Mouse (Mus musculus) cerebellum, adult 2 months (tissue): Measurements from ENCODE around the gene Fnip1. TPM values are rescaled to one million over a fixed set of nuclear protein-coding genes. Genes with fewer than 3 reads are reported as not detected.
A peak's percentile ranks its signal among the peaks of the same experiment; 100 is the strongest.

Experiments
- DNase-seq, 2 experiments: peaks; one replicate each; pipeline ENCODE4 v3.0.0; 2021
- H3K27ac ChIP-seq: fragments of 200-500 bp; 2 replicates; pipeline ENCODE4 v1.5.1; 2012; ENCODE audit warnings: low read length, control low read depth, inconsistent platforms; ENCODE audit not compliant: insufficient read depth
- H3K27me3 ChIP-seq: fragments of 200-500 bp; 2 replicates; pipeline ENCODE4 v1.6.1; 2012; ENCODE audit warnings: inconsistent platforms, mild to moderate bottlenecking, low read length, moderate library complexity; ENCODE audit not compliant: control insufficient read depth, insufficient read depth
- H3K4me1 ChIP-seq: fragments of 200-500 bp; 2 replicates; pipeline ENCODE4 v1.6.1; 2011; ENCODE audit warnings: low read length; ENCODE audit not compliant: control insufficient read depth, insufficient read depth
- H3K4me3 ChIP-seq: fragments of 200-500 bp; replicated peaks from 2 replicates; pipeline ENCODE3; 2011; ENCODE audit warnings: mild to moderate bottlenecking, low read depth, low read length, control low read depth; ENCODE audit not compliant: insufficient read depth
- CTCF ChIP-seq: fragments of 200-500 bp; IDR thresholded peaks from 2 replicates; pipeline ENCODE4 v1.5.1; 2011; ENCODE audit warnings: low read depth, mild to moderate bottlenecking, control low read depth, low read length, moderate library complexity, borderline replicate concordance; ENCODE audit not compliant: insufficient read depth
- POLR2A ChIP-seq: fragments of 200-500 bp; IDR thresholded peaks from 2 replicates; pipeline ENCODE4 v1.6.1; 2011; ENCODE audit warnings: low read length, control low read depth, borderline replicate concordance; ENCODE audit not compliant: insufficient read depth
- WGBS: fragments of 180-500 bp; shearing (Covaris S2); methylation state at CpG from one replicate; pipeline ENCODE4 v1.1.7; 2018; 5-methylcytosine and 5-hydroxymethylcytosine counted together
- polyA plus RNA-seq: library from polyadenylated mRNA; depleted of rRNA; stranded (reverse); fragments of >200 nt; gene quantifications from 2 replicates; pipeline ENCODE4 v1.2.3, GENCODE M21; 2012; rRNA removed

The Fnip1 gene
- polyA plus RNA-seq, 1 experiment: 14.8 TPM

GRCm38 (mm10) chr11:54539031-54539430 lies 101.0 kb downstream of the Fnip1 start:
- no peak overlapping the region for H3K4me3 ChIP-seq
- no peak overlapping the region for H3K27ac ChIP-seq
- no peak for TF ChIP-seq CTCF
- TF ChIP-seq POLR2A: no peak
- H3K27me3 ChIP-seq: no peaks in the 10 kb centered on the region
- DNase-seq: no peak
- peaks cover 3% of the 10 kb centered on the region; the same call in 1 of the 2 replicates for H3K4me1 ChIP-seq
- 74% methylated on average over 2 of the region's 2 CpGs for WGBS

- 80% methylated on average over 2 of the region's 2 CpGs for WGBS
- Histone ChIP-seq H3K27me3 (no peaks in the 10 kb centered on the region), H3K4me3 (no peak overlapping the region), H3K4me1 (peaks cover 3% of the 10 kb centered on the region; the same call in 1 of the 2 replicates), H3K27ac (no peak overlapping the region)
- TF ChIP-seq POLR2A: no peak
- no peak for TF ChIP-seq CTCF
- no peak for DNase-seq
Measured at GRCm38 (mm10) chr11:54539486-54539885, 101.5 kb downstream of the Fnip1 start.

GRCm38 (mm10) chr11:54540328-54540727 lies 102.3 kb downstream of the Fnip1 start:
- no peak for TF ChIP-seq CTCF
- no peak for TF ChIP-seq POLR2A
- no peak for DNase-seq
- Histone ChIP-seq H3K4me1 (peaks cover 3% of the 10 kb centered on the region; the same call in 1 of the 2 replicates), H3K27ac (no peak overlapping the region), H3K4me3 (no peak overlapping the region), H3K27me3 (no peaks in the 10 kb centered on the region)

GRCm38 (mm10) chr11:54542414-54542813 lies 104.4 kb downstream of the Fnip1 start:
- Histone ChIP-seq H3K4me1 (peaks cover 3% of the 10 kb centered on the region; the same call in 1 of the 2 replicates), H3K4me3 (no peak overlapping the region), H3K27me3 (no peaks in the 10 kb centered on the region), H3K27ac (no peak overlapping the region)
- DNase-seq: no peak
- TF ChIP-seq CTCF: no peak
- TF ChIP-seq POLR2A: no peak

- Histone ChIP-seq H3K4me3 (no peak overlapping the region), H3K4me1 (no peaks in the 10 kb centered on the region), H3K27ac (no peak overlapping the region), H3K27me3 (no peaks in the 10 kb centered on the region)
- no peak for DNase-seq
- no peak for TF ChIP-seq CTCF
- no peak for TF ChIP-seq POLR2A
- 85% methylated on average over 2 of the region's 2 CpGs for WGBS
Measured at GRCm38 (mm10) chr11:54554970-54555369, 117.0 kb downstream of the Fnip1 start.

- peak; percentile 22 to 24 for DNase-seq
- no peak overlapping the region for H3K4me3 ChIP-seq
- no peaks in the 10 kb centered on the region for H3K27me3 ChIP-seq
- peak; percentile 8; the same call in 1 of the 2 replicates for TF ChIP-seq CTCF
- no peak for TF ChIP-seq POLR2A
- WGBS: 89% methylated on average over 5 of the region's 5 CpGs
- H3K27ac ChIP-seq: no peak overlapping the region
- no peaks in the 10 kb centered on the region for H3K4me1 ChIP-seq
Measured at GRCm38 (mm10) chr11:54562761-54563160, 124.8 kb downstream of the Fnip1 start.

Other genes with a start within 250 kb of the Fnip1 start
- gene Csf2, start 188.5 kb upstream of the Fnip1 start, polyA plus RNA-seq: not detected in 2 replicates
- gene Il3, start 170.9 kb upstream of the Fnip1 start, polyA plus RNA-seq: not detected in 2 replicates
- gene Acsl6, start 134.4 kb upstream of the Fnip1 start, polyA plus RNA-seq: 189 and 194 TPM in 2 replicates
- gene Meikin, start 67.5 kb upstream of the Fnip1 start, polyA plus RNA-seq: not detected in 2 replicates
- 24.2 and 25.1 TPM in 2 replicates for gene Rapgef6, start 84.6 kb downstream of the Fnip1 start, polyA plus RNA-seq